Mouse (Mus musculus) c-Kit-positive CD71-positive TER-119-positive erythroid progenitor cells, embryonic 14.5 days (primary cell): Measurements from ENCODE around the gene Prdm16.

Source experiments
- DNase-seq: peaks from one replicate; pipeline ENCODE4 v3.0.0-alpha.2; 2013; ENCODE audit warnings: low spot score

The Prdm16 gene

GRCm38 (mm10) chr4:154512518-154513090 is 124.1 kb downstream of the Prdm16 start:
- no peak for DNase-seq

GRCm38 (mm10) chr4:154511767-154512166 is 124.9 kb downstream of the Prdm16 start:
- no peak for DNase-seq

DNA sequence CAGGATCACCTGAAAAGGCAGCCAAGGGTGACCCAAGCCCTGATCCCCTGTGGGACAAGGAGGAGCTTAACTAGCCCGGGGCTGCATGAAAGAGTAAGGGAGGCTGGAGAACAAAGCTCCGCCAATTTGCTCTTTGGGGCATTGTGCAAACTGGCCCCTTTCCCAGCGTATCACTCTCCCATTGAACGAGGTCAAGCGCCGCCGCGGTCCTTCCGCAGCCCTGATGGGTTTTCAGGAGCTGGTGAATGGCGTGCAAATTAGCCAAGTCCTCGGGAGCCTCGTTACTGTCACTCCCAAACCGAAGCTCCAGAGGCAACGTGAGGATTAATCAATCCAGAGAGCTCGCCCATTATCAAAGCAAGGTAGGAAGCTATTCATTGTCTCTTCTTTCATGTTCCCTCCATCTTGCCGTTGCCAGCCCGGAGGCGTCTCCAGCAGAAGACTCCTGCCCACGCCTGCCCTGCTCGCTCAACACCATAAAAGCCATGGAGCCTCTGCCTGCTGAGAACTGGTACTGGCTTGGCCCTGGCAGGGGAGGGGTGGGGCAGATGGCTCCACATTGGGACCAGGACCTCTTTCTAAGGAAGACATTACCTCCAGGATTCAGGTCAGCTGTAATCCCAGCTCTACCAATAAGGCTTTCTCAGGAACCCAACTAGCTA is 129.8 kb downstream of the Prdm16 start:
- no peak for DNase-seq

- DNase-seq, result no peak
These were observed 131.4 kb downstream of the Prdm16 start for GRCm38 (mm10) chr4:154505313-154505712.

GRCm38 (mm10) chr4:154503260-154503829 is 133.3 kb downstream of the Prdm16 start:
- no peak for DNase-seq

- no peak for DNase-seq
These were observed 134.2 kb downstream of the Prdm16 start for GRCm38 (mm10) chr4:154502403-154503000.

- no peak for DNase-seq
These were observed 136.0 kb downstream of the Prdm16 start for GRCm38 (mm10) chr4:154500695-154501094.

- no peak for DNase-seq
These were observed 136.8 kb downstream of the Prdm16 start for GRCm38 (mm10) chr4:154499701-154500523.

DNA sequence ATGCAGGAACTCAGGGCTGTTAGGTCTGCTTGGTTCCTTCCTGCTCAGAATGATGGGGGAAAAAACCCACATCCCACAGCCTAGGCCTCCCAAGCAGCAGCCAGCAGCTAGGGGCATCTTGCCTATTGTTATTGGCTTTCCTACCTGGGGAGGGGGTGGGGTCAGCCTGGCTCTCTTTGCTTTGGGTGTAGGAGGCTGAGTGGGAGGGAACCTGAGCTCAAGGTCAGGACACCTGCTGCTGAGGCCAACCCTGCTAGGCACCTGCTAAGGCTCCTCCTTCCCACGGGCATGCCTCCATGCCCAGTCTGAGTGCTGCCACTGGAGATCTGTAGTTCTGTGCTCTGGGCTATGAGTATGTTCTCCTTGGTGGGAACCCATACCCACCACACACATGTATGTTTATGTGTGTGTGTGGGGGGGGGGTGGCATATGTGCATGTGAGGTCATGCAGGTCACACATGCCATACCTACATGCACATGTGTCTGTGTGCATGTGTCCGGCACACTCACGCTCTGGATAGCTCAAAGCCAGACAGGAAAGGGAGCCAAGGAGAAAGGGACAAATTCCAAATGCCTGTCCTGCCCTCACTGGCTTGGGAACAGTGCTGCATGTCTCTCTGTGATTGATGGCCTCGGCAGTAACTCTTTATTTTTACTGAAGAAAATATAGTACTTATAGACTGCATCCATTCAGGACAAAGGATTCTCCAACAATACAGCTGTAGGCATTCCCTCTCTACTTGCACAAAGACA is 139.1 kb downstream of the Prdm16 start:
- no peak for DNase-seq

DNA sequence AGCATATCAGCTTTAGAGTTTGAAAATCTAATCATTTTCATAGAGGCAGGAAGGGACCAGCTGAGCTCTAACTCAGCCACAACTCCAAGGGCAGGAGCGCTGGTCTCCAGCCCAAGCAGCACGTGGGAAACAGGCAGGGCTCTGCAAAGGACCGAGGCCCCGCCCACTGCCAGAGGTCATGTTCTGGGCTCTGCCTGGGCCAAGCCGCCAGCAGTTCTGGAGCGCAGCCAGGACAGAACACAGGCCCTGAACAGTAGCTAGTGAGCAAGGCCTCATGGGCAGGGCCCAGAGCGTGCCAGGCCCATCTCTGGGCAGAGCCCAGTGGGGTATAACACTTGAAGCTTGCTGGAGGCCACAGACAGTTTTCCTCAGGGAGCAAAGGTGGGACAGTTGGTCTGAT is 139.7 kb downstream of the Prdm16 start:
- no peak for DNase-seq

- DNase-seq, result no peak
These were observed 140.2 kb downstream of the Prdm16 start for GRCm38 (mm10) chr4:154496522-154496921.

- DNase-seq, result no peak
These were observed 142.7 kb downstream of the Prdm16 start for GRCm38 (mm10) chr4:154493996-154494395.

DNA sequence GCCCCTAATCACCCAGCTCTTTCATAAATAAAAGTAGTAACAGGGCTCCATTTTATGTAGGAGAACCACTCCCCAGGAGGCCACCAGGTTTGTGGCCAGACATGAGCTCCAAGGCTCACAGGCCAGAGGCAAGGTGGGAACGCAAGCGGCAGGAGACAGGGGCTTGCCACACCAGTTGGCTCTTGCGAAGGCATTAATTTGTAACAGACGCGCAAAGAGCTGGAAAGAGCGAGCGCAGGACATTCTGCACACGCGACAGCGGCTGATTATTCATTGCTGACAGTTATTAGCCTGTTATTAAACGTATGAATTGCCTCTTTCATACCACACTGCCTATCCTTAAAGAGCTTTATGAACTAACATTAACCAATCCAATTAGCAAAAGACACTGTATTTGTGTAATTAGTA is 144.0 kb downstream of the Prdm16 start:
- no peak for DNase-seq

- no peak for DNase-seq
These were observed 144.4 kb downstream of the Prdm16 start for GRCm38 (mm10) chr4:154492268-154492667.

DNA sequence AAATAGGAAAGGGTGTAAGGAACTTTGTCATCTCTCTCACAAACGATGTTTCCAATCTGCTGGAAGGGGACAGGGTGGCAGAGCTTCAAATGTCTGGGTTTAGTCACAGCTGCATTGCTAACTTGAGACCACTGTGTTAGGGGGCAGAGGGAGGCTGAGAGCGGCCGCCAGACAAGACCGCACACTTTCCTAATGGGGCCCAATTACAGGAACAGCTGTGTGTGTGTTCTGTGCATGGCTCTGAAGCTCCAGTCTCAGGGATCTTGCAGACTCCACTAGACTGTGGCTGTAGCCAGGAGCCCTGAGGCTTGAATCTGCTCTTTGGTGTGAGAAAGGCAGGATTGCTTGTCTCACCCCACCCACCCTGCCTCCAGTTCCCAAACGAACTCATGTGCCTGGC is 148.6 kb downstream of the Prdm16 start:
- DNase-seq, result no peak

DNA sequence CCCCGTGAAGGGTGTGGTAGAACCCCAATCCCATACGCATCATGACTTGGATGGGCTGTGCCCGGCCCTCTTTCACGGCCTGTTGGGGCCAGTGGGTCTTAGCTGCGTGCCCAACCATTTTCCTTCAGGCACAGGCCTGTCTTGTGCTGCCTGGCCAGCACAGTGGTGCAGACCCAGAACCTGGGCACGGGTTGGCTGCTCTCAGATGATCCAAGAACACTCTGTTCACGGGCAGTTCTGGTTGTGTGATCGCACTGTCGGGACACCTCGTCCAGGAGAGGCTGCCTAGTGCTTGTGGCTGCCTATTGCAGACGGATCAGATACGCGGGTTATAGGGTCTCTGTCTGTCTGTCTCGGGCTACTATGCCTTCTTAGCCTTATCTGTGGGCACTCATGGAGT is 154.0 kb downstream of the Prdm16 start:
- DNase-seq, result no peak

GRCm38 (mm10) chr4:154481771-154482637 is 154.7 kb downstream of the Prdm16 start:
- no peak for DNase-seq

DNA sequence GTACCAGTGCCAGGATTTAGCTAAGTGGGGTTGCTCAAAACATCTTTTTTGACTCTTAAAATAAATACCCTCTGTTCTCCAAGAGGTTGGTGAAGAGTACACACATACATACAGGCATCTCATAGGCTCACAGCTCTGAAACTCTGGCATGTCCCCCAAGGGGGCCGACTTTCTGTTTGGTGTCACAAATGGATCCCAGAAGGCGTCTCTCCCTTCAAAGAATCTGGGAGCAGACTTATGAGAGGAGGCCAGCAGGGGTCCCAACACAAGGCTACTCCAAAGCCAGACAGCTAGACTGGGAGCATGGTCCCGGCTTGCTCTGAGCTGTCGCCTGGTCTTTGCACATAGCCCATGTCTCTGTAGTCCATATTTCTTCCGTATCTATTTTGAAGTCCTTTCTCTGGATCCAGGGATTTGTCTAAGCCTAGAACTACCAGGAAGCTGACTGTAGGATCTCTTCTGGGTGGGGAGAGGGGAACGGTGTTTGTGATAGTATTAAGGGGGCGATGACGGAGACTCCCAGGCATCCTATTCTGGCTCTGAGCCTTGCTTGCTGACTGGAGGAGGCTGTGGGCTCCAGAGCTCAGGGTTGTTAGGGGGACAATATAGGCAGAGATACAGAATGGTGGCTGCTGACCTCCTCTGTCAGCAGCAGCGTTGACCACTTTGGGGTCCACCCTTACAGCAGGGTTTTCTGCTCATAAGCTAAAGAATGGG is 156.0 kb downstream of the Prdm16 start:
- DNase-seq, result no peak

DNA sequence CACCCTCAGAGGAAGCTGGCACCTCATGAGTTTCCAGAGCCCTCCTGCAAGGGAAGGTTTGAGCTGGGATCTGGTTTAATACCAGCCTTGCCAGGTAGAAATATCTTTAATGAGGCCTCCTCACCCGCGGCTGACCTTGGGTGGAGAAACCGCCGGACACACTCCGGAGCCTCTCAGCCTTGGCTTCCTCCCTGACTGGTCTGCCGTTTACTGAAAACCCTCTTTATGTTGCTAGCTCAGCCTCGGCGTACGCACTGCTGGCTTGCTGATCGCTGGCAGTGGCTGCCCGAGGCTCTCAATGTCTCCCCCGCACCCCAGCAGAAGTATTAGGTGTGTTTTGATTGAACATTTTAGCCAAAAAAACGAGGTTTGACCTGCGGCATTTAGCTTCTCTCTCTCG is 156.5 kb downstream of the Prdm16 start:
- DNase-seq, result no peak
